Mouse (Mus musculus) brown adipose tissue, adult 24 weeks (tissue): Measurements from ENCODE around the gene Flywch2. TPM values are rescaled to one million over a fixed set of nuclear protein-coding genes. Genes with fewer than 3 reads are reported as not detected.

Experiments
- H3K27ac ChIP-seq: fragments of 200-500 bp; replicated peaks from 2 replicates; pipeline ENCODE4 v1.5.1; 2012; ENCODE audit warnings: low read depth, mild to moderate bottlenecking, low read length
- H3K4me1 ChIP-seq: fragments of 200-500 bp; 2 replicates; pipeline ENCODE4 v1.6.1; 2012; ENCODE audit warnings: low read length, mixed read lengths; ENCODE audit not compliant: control insufficient read depth, insufficient read depth, insufficient read length
- H3K4me3 ChIP-seq: fragments of 200-500 bp; 2 replicates; pipeline ENCODE4 v1.5.1; 2012; ENCODE audit warnings: low read depth, mild to moderate bottlenecking, low read length, moderate library complexity; ENCODE audit not compliant: insufficient read depth
- polyA plus RNA-seq: library from polyadenylated mRNA; stranded (reverse); fragments of >200 nt; gene quantifications from 2 replicates; pipeline ENCODE4 v1.2.4, GENCODE M21; 2012; ENCODE audit not compliant: missing spikeins, insufficient read depth, insufficient read length

The Flywch2 gene
- polyA plus RNA-seq, 1 experiment = 8.2 TPM

DNA sequence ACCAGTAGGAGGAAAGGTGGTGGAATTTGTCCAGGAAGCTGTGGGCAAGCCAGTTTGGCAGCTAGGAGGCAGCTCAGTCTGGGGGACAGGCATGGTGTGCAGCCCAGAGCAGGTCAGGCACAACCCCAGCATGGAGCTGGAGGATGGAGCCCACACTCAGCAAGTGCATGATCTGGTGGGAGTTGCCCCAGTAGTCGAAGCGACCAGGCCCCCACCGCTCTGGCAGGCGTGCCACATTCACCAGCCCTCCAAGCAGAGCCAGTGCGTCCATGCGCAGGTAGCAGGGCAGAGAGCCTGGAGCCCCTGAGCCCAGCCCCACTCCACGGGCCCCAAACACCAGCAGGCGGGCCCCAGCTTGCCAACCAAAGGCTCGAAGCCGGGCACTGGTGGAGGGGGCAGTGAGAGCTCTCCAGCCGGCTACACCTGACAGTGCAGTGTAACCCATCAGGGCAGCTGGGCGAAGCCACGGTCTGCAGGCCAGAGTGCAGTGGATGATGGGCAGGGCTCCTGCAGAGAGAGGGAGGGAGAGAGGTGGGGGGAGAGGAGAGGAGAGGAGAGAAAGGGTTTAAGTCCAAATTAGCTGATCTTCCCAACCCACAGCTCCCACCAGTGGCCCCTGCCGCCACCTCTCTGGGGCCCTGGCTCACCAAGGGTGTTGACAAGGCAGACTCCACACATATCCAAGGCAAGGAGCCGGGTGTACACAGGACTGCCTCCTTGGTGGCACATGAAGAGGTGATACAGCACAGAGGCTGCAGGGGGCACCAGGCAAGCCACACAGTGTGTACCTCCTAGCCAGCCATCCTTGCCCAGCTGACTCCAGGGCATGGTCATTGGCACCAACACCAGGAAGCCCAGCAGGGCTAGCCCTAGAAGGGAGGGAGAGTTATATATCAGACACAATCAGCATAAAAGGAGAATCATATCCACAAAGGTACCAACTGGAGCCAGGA, 48.1 kb downstream of the Flywch2 start:
- H3K4me1 ChIP-seq = peaks cover 7% of the 10 kb centered on the region; the same call in 1 of the 2 replicates
- no peak overlapping the region for H3K4me3 ChIP-seq
- H3K27ac ChIP-seq = no peak overlapping the region

DNA sequence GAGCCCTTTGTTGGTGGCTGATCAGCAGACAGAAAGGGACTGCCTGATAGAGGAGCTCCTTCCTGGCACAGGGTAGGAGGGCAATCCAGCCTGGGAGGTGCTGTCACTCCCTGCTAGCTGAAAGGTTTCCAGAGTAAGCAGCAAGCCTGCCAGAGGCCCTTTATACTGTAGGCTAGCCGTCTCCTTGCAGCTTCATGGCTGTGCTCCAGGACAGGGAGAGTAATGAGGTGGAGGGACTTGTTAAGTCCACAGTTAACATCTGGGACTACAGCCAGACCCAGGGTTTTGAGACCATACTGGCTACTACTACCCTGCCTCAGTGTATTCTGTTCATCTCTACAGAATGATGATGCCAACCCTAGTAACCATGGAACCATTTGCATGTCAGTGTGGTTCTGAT, 51.5 kb downstream of the Flywch2 start:
- Histone ChIP-seq H3K4me1 (peaks cover 7% of the 10 kb centered on the region), H3K4me3 (no peak overlapping the region), H3K27ac (no peak overlapping the region)

DNA sequence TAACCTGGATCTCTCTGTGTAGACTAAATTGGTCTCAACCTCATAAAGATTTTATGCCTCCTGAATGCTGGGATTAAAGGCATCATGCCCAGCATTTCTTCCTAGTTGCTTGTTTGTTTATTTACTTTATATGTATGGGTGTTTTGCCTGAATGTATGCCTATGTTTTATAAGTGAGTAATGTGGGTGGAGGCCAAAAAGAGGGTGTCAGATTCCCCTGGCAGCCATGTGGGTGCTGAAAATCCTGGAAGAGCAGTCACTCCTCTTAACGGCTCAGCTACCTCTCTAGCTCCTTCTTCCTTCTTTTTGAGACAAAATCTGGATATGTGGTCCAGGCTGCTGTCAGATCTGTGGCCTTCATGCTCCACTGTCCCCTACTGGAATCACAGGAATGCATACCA, 55.4 kb downstream of the Flywch2 start:
- no peak overlapping the region for H3K4me3 ChIP-seq
- no peaks in the 10 kb centered on the region; the same call in none of the 2 replicates for H3K4me1 ChIP-seq
- H3K27ac ChIP-seq = no peak overlapping the region

Other genes with a start within 250 kb of the Flywch2 start
- 3.4 and 4.6 TPM in 2 replicates for gene Zfp213, start 221.8 kb downstream of the Flywch2 start, polyA plus RNA-seq
- 1.8 and 3.7 TPM in 2 replicates for gene Zfp13, start 186.6 kb downstream of the Flywch2 start, polyA plus RNA-seq
- gene Zscan10, start 185.2 kb downstream of the Flywch2 start, polyA plus RNA-seq = not detected in 2 replicates
- gene Mmp25, start 140.8 kb downstream of the Flywch2 start, polyA plus RNA-seq = not detected in 2 replicates
- gene Bicdl2, start 125.6 kb downstream of the Flywch2 start, polyA plus RNA-seq = not detected in 2 replicates
- 284 and 292 TPM in 2 replicates for gene Hcfc1r1, start 112.5 kb downstream of the Flywch2 start, polyA plus RNA-seq
- gene Thoc6, start 112.2 kb downstream of the Flywch2 start, polyA plus RNA-seq = 13.0 and 16.3 TPM in 2 replicates
- gene Tnfrsf12a, start 108.6 kb downstream of the Flywch2 start, polyA plus RNA-seq = 20.5 and 40.5 TPM in 2 replicates
- not detected in 2 replicates for gene Cldn6, start 106.8 kb downstream of the Flywch2 start, polyA plus RNA-seq
- gene Cldn9, start 102.1 kb downstream of the Flywch2 start, polyA plus RNA-seq = not detected in 2 replicates
- not detected in 2 replicates for gene 1520401A03Rik, start 63.3 kb downstream of the Flywch2 start, polyA plus RNA-seq
- gene Pkmyt1, start 59.7 kb downstream of the Flywch2 start, polyA plus RNA-seq = 1.8 TPM in 1 of 2 replicates, not detected in the other
- gene Paqr4, start 45.2 kb downstream of the Flywch2 start, polyA plus RNA-seq = 4.0 and 5.1 TPM in 2 replicates
- gene Kremen2, start 40.2 kb downstream of the Flywch2 start, polyA plus RNA-seq = not detected in 2 replicates
- 25.8 and 26.8 TPM in 2 replicates for gene Flywch1, start 14.5 kb downstream of the Flywch2 start, polyA plus RNA-seq
- 86.7 and 109 TPM in 2 replicates for gene Srrm2, start 4.5 kb upstream of the Flywch2 start, polyA plus RNA-seq
- 378 and 510 TPM in 2 replicates for gene Elob, start 43.1 kb upstream of the Flywch2 start, polyA plus RNA-seq
- not detected in 2 replicates for gene Prss33, start 50.0 kb upstream of the Flywch2 start, polyA plus RNA-seq
- gene Prss32, start 57.8 kb upstream of the Flywch2 start, polyA plus RNA-seq = not detected in 2 replicates
- gene Prss41, start 58.1 kb upstream of the Flywch2 start, polyA plus RNA-seq = not detected in 2 replicates
- gene Prss21, start 82.0 kb upstream of the Flywch2 start, polyA plus RNA-seq = not detected in 2 replicates
- not detected in 2 replicates for gene Dcpp1, start 94.8 kb upstream of the Flywch2 start, polyA plus RNA-seq
- gene Dcpp2, start 94.8 kb upstream of the Flywch2 start, polyA plus RNA-seq = not detected in 2 replicates
- gene Dcpp3, start 131.4 kb upstream of the Flywch2 start, polyA plus RNA-seq = not detected in 2 replicates
- gene Sbp, start 155.6 kb upstream of the Flywch2 start, polyA plus RNA-seq = not detected in 2 replicates
- gene Sbpl, start 169.2 kb upstream of the Flywch2 start, polyA plus RNA-seq = not detected in 2 replicates
- not detected in 2 replicates for gene Prss30, start 194.5 kb upstream of the Flywch2 start, polyA plus RNA-seq
- not detected in 2 replicates for gene Prss22, start 212.0 kb upstream of the Flywch2 start, polyA plus RNA-seq